Mouse (Mus musculus) lung, embryonic 14.5 days (tissue): Measurements from ENCODE around the gene Hist1h2bk. TPM values are rescaled to one million over a fixed set of nuclear protein-coding genes. Genes with fewer than 3 reads are reported as not detected.

ENCODE experiments used
- ATAC-seq: fragments of 200-750 bp; cut with Nextera tagmentation; 2 replicates; pipeline ENCODE4 v1.8.0; 2017; ENCODE audit warnings: mild to moderate bottlenecking, moderate TSS enrichment, moderate library complexity; ENCODE audit not compliant: insufficient read depth
- DNase-seq: peaks from one replicate; pipeline ENCODE4 v3.0.0-alpha.2; 2015
- H3K27ac ChIP-seq: fragments of 300-500 bp; sonication (generic); 2 replicates; pipeline ENCODE4 v1.5.1; 2014; ENCODE audit warnings: low read depth, mild to moderate bottlenecking, moderate library complexity
- H3K27me3 ChIP-seq: fragments of 300-500 bp; sonication (generic); 2 replicates; pipeline ENCODE4 v1.6.1; 2014; ENCODE audit warnings: low read length, control low read depth; ENCODE audit not compliant: insufficient read depth
- H3K36me3 ChIP-seq: fragments of 300-500 bp; sonication (generic); 2 replicates; pipeline ENCODE4 v1.6.1; 2014; ENCODE audit warnings: control low read depth; ENCODE audit not compliant: insufficient read depth
- H3K4me1 ChIP-seq: fragments of 300-500 bp; sonication (generic); 2 replicates; pipeline ENCODE4 v1.6.1; 2014; ENCODE audit warnings: antibody characterized with exemption, control low read depth; ENCODE audit not compliant: insufficient read depth
- H3K4me2 ChIP-seq: fragments of 300-500 bp; sonication (generic); 2 replicates; pipeline ENCODE4 v1.6.1; 2014; ENCODE audit warnings: mild to moderate bottlenecking
- H3K4me3 ChIP-seq: fragments of 300-500 bp; sonication (generic); 2 replicates; pipeline ENCODE4 v1.5.1; 2014; ENCODE audit warnings: low read depth, low read length
- H3K9ac ChIP-seq: fragments of 300-500 bp; sonication (generic); 2 replicates; pipeline ENCODE4 v1.6.1; 2014
- H3K9me3 ChIP-seq: fragments of 300-500 bp; sonication (generic); 2 replicates; pipeline ENCODE4 v1.6.1; 2016; ENCODE audit warnings: low read depth, low read length, control low read depth
- CTCF ChIP-seq: IDR thresholded peaks from 2 replicates; pipeline ENCODE4 v1.5.1; 2016; ENCODE audit warnings: antibody characterized with exemption, low read depth
- WGBS: fragments of 180-500 bp; shearing (Covaris S2); extraction: QIAGEN DNeasy Blood & Tissue Kit; methylation state at CpG from one replicate; pipeline ENCODE4 v1.1.7; 2014; 5-methylcytosine and 5-hydroxymethylcytosine counted together
- polyA plus RNA-seq: library from polyadenylated mRNA; unstranded; fragments of >200 nt; fragmentation: Nextera tagmentation; extraction: Ambion mirVana; gene quantifications from 2 replicates; pipeline ENCODE4 v1.2.1, GENCODE M21; 2014

The Hist1h2bk gene
- polyA plus RNA-seq, 1 experiment from 2014 or later, result 11.7 TPM

- 10% methylated on average over 17 of the region's 17 CpGs for WGBS
- no peaks in the 10 kb centered on the region for H3K36me3 ChIP-seq
- H3K9me3 ChIP-seq, result no peaks in the 10 kb centered on the region
- H3K4me1 ChIP-seq, result no peaks in the 10 kb centered on the region
- H3K27ac ChIP-seq, result no peak overlapping the region
- ATAC-seq (no peak), DNase-seq (peak; percentile 43)
- H3K9ac ChIP-seq, result no peak overlapping the region
- peak overlapping the region; percentile 54 for H3K4me2 ChIP-seq
- H3K4me3 ChIP-seq, result peak overlapping the region; percentile 23
- TF ChIP-seq CTCF, result no peak
- H3K27me3 ChIP-seq, result peaks cover 42% of the 10 kb centered on the region
Observed at GRCm38 (mm10) chr13:22014411-22014845, 21.2 kb upstream of the Hist1h2bk start.

- Histone ChIP-seq H3K4me3 (peak overlapping the region; percentile 14; the same call in 1 of the 2 replicates), H3K4me2 (peak overlapping the region; percentile 54), H3K36me3 (no peaks in the 10 kb centered on the region), H3K9ac (no peak overlapping the region), H3K27me3 (peaks cover 30% of the 10 kb centered on the region), H3K9me3 (no peaks in the 10 kb centered on the region), H3K27ac (no peak overlapping the region), H3K4me1 (no peaks in the 10 kb centered on the region)
- WGBS, result 12% methylated on average over 27 of the region's 27 CpGs
- DNase-seq (peak; percentile 95), ATAC-seq (peak; percentile 80)
- TF ChIP-seq CTCF, result no peak
Observed at GRCm38 (mm10) chr13:22015479-22016450, 19.9 kb upstream of the Hist1h2bk start.

GRCm38 (mm10) chr13:22019934-22020835, 15.5 kb upstream of the Hist1h2bk start:
- no peak overlapping the region for H3K27ac ChIP-seq
- under 1% methylated on average over 44 of the region's 44 CpGs for WGBS
- no peaks in the 10 kb centered on the region for H3K36me3 ChIP-seq
- TF ChIP-seq CTCF, result no peak
- H3K4me1 ChIP-seq, result no peaks in the 10 kb centered on the region
- H3K4me2 ChIP-seq, result peak overlapping the region; percentile 87
- ATAC-seq (0 out of 2 replicates have a peak, but pooled peaks have one; percentile 47), DNase-seq (peak; percentile 71)
- peak overlapping the region; percentile 55 for H3K4me3 ChIP-seq
- no peaks in the 10 kb centered on the region for H3K9me3 ChIP-seq
- peak overlapping the region; percentile 59 for H3K9ac ChIP-seq
- H3K27me3 ChIP-seq, result peaks cover 4% of the 10 kb centered on the region

GRCm38 (mm10) chr13:22020901-22021339, 14.8 kb upstream of the Hist1h2bk start:
- DNase-seq, result peak; percentile 92
- peak overlapping the region; percentile 87 for H3K4me2 ChIP-seq
- H3K9ac ChIP-seq, result peak overlapping the region; percentile 59
- no peaks in the 10 kb centered on the region for H3K4me1 ChIP-seq
- peak; percentile 79 for ATAC-seq
- WGBS, result under 1% methylated on average over 8 of the region's 8 CpGs
- no peak for TF ChIP-seq CTCF
- H3K4me3 ChIP-seq, result peak overlapping the region; percentile 55
- no peaks in the 10 kb centered on the region for H3K36me3 ChIP-seq
- no peaks in the 10 kb centered on the region for H3K9me3 ChIP-seq
- no peaks in the 10 kb centered on the region for H3K27me3 ChIP-seq
- H3K27ac ChIP-seq, result no peak overlapping the region

GRCm38 (mm10) chr13:22021581-22021980, 14.1 kb upstream of the Hist1h2bk start:
- Histone ChIP-seq H3K9ac (peak overlapping the region; percentile 55), H3K9me3 (no peaks in the 10 kb centered on the region), H3K4me3 (peak overlapping the region; percentile 55), H3K4me2 (peak overlapping the region; percentile 87), H3K27ac (no peak overlapping the region), H3K27me3 (no peaks in the 10 kb centered on the region), H3K4me1 (no peaks in the 10 kb centered on the region), H3K36me3 (no peaks in the 10 kb centered on the region)
- DNase-seq (peak; percentile 59), ATAC-seq (no peak)
- TF ChIP-seq CTCF, result no peak
- 0% methylated on average over 11 of the region's 11 CpGs for WGBS

- DNase-seq, result peak; percentile 97
- peak; percentile 81 for ATAC-seq
- Histone ChIP-seq H3K36me3 (no peaks in the 10 kb centered on the region), H3K27ac (no peak overlapping the region), H3K4me3 (peak overlapping the region; percentile 55), H3K9me3 (no peaks in the 10 kb centered on the region), H3K27me3 (no peaks in the 10 kb centered on the region), H3K9ac (peak overlapping the region; percentile 55), H3K4me1 (no peaks in the 10 kb centered on the region), H3K4me2 (peak overlapping the region; percentile 87)
- no peak for TF ChIP-seq CTCF
- 0% methylated on average over 9 of the region's 9 CpGs for WGBS
Observed at GRCm38 (mm10) chr13:22022241-22022640, 13.4 kb upstream of the Hist1h2bk start.
